Mouse (Mus musculus): ENCODE measurements around the gene Pigt. TPM values are rescaled to one million over a fixed set of nuclear protein-coding genes. Genes with fewer than 3 reads are reported as not detected.

The Pigt gene
- polyA plus RNA-seq, 1 experiment from 2014 or later: 37.7 TPM

GRCm38 (mm10) chr2:164487812-164488211 lies 9.5 kb upstream of the Pigt start:
- no peak overlapping the region for H3K4me3 ChIP-seq
- peaks cover 46% of the 10 kb centered on the region for H3K27me3 ChIP-seq
- no peak overlapping the region for H3K9ac ChIP-seq
- H3K4me1 ChIP-seq: peaks cover 9% of the 10 kb centered on the region; the same call in 1 of the 2 replicates
- ATAC-seq (ENCODE audit: insufficient number of reproducible peaks, insufficient read depth, low FRiP score, low TSS enrichment): no peak
- H3K36me3 ChIP-seq: no peaks in the 10 kb centered on the region
- no peaks in the 10 kb centered on the region for H3K9me3 ChIP-seq
- H3K4me2 ChIP-seq (replicated peaks): no peak overlapping the region
- 57% methylated on average over 9 of the region's 9 CpGs for WGBS
- H3K27ac ChIP-seq: no peak overlapping the region

- no peaks in the 10 kb centered on the region for H3K9me3 ChIP-seq
- H3K4me2 ChIP-seq (replicated peaks): no peak overlapping the region
- H3K36me3 ChIP-seq: no peaks in the 10 kb centered on the region
- peaks cover 6% of the 10 kb centered on the region for H3K4me1 ChIP-seq
- no peak overlapping the region for H3K4me3 ChIP-seq
- no peaks in the 10 kb centered on the region for H3K27me3 ChIP-seq
- no peak for ATAC-seq (ENCODE audit: insufficient number of reproducible peaks, insufficient read depth, low FRiP score, low TSS enrichment)
- H3K27ac ChIP-seq: no peak overlapping the region
- no peak overlapping the region for H3K9ac ChIP-seq
- 45% methylated on average over 2 of the region's 2 CpGs for WGBS
Measured at GRCm38 (mm10) chr2:164494126-164494525, 3.2 kb upstream of the Pigt start.

- H3K4me3 ChIP-seq: no peak overlapping the region
Measured at GRCm38 (mm10) chr2:164496331-164496730, 989 bp upstream of the Pigt start.

GRCm38 (mm10) chr2:164497691-164498268 lies 460 bp downstream of the Pigt start:
- 0 out of 2 replicates have a peak, but pooled peaks have one; percentile 30 for ATAC-seq (ENCODE audit: insufficient number of reproducible peaks, insufficient read depth, low FRiP score, low TSS enrichment)
- H3K27ac ChIP-seq: no peak overlapping the region
- 7% methylated on average over 21 of the region's 21 CpGs for WGBS

More at GRCm38 (mm10) chr2:164496331-164496730, 989 bp upstream of the Pigt start:
- H3K9ac ChIP-seq: no peak overlapping the region
- no peaks in the 10 kb centered on the region for H3K9me3 ChIP-seq
- H3K27me3 ChIP-seq: no peaks in the 10 kb centered on the region
- ATAC-seq (ENCODE audit: insufficient number of reproducible peaks, insufficient read depth, low FRiP score, low TSS enrichment): no peak
- H3K4me2 ChIP-seq (replicated peaks): no peak overlapping the region
- peaks cover 15% of the 10 kb centered on the region for H3K36me3 ChIP-seq
- WGBS: 45% methylated on average over 1 of the region's 1 CpGs
- H3K4me1 ChIP-seq: peaks cover 6% of the 10 kb centered on the region
- H3K27ac ChIP-seq: no peak overlapping the region

GRCm38 (mm10) chr2:164499317-164499716 lies 2.0 kb downstream of the Pigt start:
- H3K27me3 ChIP-seq: no peaks in the 10 kb centered on the region
- ATAC-seq (ENCODE audit: insufficient number of reproducible peaks, insufficient read depth, low FRiP score, low TSS enrichment): no peak
- peaks cover 42% of the 10 kb centered on the region for H3K36me3 ChIP-seq
- H3K27ac ChIP-seq: no peak overlapping the region
- peaks cover 6% of the 10 kb centered on the region for H3K4me1 ChIP-seq
- H3K4me3 ChIP-seq: no peak overlapping the region
- H3K9me3 ChIP-seq: no peaks in the 10 kb centered on the region
- no peak overlapping the region for H3K9ac ChIP-seq
- WGBS: 72% methylated on average over 5 of the region's 5 CpGs
- no peak overlapping the region for H3K4me2 ChIP-seq (replicated peaks)

More at GRCm38 (mm10) chr2:164497691-164498268, 460 bp downstream of the Pigt start:
- peak overlapping the region; percentile 92 for H3K4me2 ChIP-seq (replicated peaks)
- H3K27me3 ChIP-seq: no peaks in the 10 kb centered on the region
- H3K36me3 ChIP-seq: peaks cover 28% of the 10 kb centered on the region
- peak overlapping the region; percentile 73 for H3K4me3 ChIP-seq
- H3K9ac ChIP-seq: peak overlapping the region; percentile 61
- H3K9me3 ChIP-seq: no peaks in the 10 kb centered on the region
- H3K4me1 ChIP-seq: peaks cover 6% of the 10 kb centered on the region

GRCm38 (mm10) chr2:164500511-164500910 lies 3.2 kb downstream of the Pigt start:
- H3K4me1 ChIP-seq: peaks cover 6% of the 10 kb centered on the region
- H3K36me3 ChIP-seq: peaks cover 52% of the 10 kb centered on the region
- 91% methylated on average over 7 of the region's 7 CpGs for WGBS
- H3K9me3 ChIP-seq: 0 out of 2 replicates have a peak, but pooled peaks cover 6% of the 10 kb centered on the region
- no peak overlapping the region for H3K4me3 ChIP-seq
- H3K4me2 ChIP-seq (replicated peaks): no peak overlapping the region
- H3K9ac ChIP-seq: no peak overlapping the region
- no peak overlapping the region for H3K27ac ChIP-seq
- no peak for ATAC-seq (ENCODE audit: insufficient number of reproducible peaks, insufficient read depth, low FRiP score, low TSS enrichment)
- H3K27me3 ChIP-seq: no peaks in the 10 kb centered on the region

GRCm38 (mm10) chr2:164504919-164505318 lies 7.6 kb downstream of the Pigt start:
- Histone ChIP-seq H3K4me1 (no peaks in the 10 kb centered on the region), H3K27me3 (no peaks in the 10 kb centered on the region), H3K4me3 (no peak overlapping the region), H3K27ac (no peak overlapping the region), H3K9me3 (0 out of 2 replicates have a peak, but pooled peaks cover 6% of the 10 kb centered on the region), H3K4me2 (replicated peaks) (no peak overlapping the region), H3K9ac (no peak overlapping the region), H3K36me3 (peaks cover 62% of the 10 kb centered on the region)
- ATAC-seq (ENCODE audit: insufficient number of reproducible peaks, insufficient read depth, low FRiP score, low TSS enrichment): no peak
- WGBS: 95% methylated on average over 3 of the region's 3 CpGs

GRCm38 (mm10) chr2:164505619-164506347 lies 8.5 kb downstream of the Pigt start:
- H3K4me3 ChIP-seq: no peak overlapping the region
- whole genome bisulfite sequencing: 91% methylated on average over 4 of the region's 4 CpGs
- peaks cover 54% of the 10 kb centered on the region for H3K36me3 ChIP-seq
- no peak overlapping the region for H3K4me2 ChIP-seq (replicated peaks)
- H3K9ac ChIP-seq: no peak overlapping the region
- 0 out of 2 replicates have a peak, but pooled peaks cover 6% of the 10 kb centered on the region for H3K9me3 ChIP-seq
- no peaks in the 10 kb centered on the region for H3K4me1 ChIP-seq
- ATAC-seq (ENCODE audit: insufficient number of reproducible peaks, insufficient read depth, low FRiP score, low TSS enrichment): no peak
- H3K27me3 ChIP-seq: no peaks in the 10 kb centered on the region
- no peak overlapping the region for H3K27ac ChIP-seq

GRCm38 (mm10) chr2:164507811-164508210 lies 10.5 kb downstream of the Pigt start:
- 85% methylated on average over 19 of the region's 19 CpGs for WGBS

GRCm38 (mm10) chr2:164510621-164511190 lies 13.4 kb downstream of the Pigt start:
- H3K9me3 ChIP-seq: no peaks in the 10 kb centered on the region
- ATAC-seq (ENCODE audit: insufficient number of reproducible peaks, insufficient read depth, low FRiP score, low TSS enrichment): no peak
- no peaks in the 10 kb centered on the region for H3K27me3 ChIP-seq
- WGBS: 33% methylated on average over 4 of the region's 5 CpGs
- H3K4me1 ChIP-seq: no peaks in the 10 kb centered on the region
- peaks cover 12% of the 10 kb centered on the region for H3K36me3 ChIP-seq
- no peak overlapping the region for H3K4me2 ChIP-seq (replicated peaks)
- no peak overlapping the region for H3K4me3 ChIP-seq
- H3K27ac ChIP-seq: 0 out of 2 replicates have a peak overlapping the region, but pooled peaks have one; percentile 23
- no peak overlapping the region for H3K9ac ChIP-seq

More at GRCm38 (mm10) chr2:164507811-164508210, 10.5 kb downstream of the Pigt start:
- Histone ChIP-seq H3K9ac (no peak overlapping the region), H3K36me3 (peaks cover 36% of the 10 kb centered on the region), H3K4me3 (no peak overlapping the region), H3K27me3 (no peaks in the 10 kb centered on the region), H3K4me1 (no peaks in the 10 kb centered on the region), H3K9me3 (0 out of 2 replicates have a peak, but pooled peaks cover 6% of the 10 kb centered on the region), H3K4me2 (replicated peaks) (no peak overlapping the region), H3K27ac (no peak overlapping the region)
- ATAC-seq (ENCODE audit: insufficient number of reproducible peaks, insufficient read depth, low FRiP score, low TSS enrichment): no peak

GRCm38 (mm10) chr2:164512121-164512909 lies 15.0 kb downstream of the Pigt start:
- no peak overlapping the region for H3K4me3 ChIP-seq
- H3K27me3 ChIP-seq: no peaks in the 10 kb centered on the region
- no peak for ATAC-seq (ENCODE audit: insufficient number of reproducible peaks, insufficient read depth, low FRiP score, low TSS enrichment)
- no peaks in the 10 kb centered on the region for H3K4me1 ChIP-seq
- no peak overlapping the region for H3K27ac ChIP-seq
- no peak overlapping the region for H3K9ac ChIP-seq
- no peaks in the 10 kb centered on the region for H3K36me3 ChIP-seq
- H3K9me3 ChIP-seq: no peaks in the 10 kb centered on the region
- H3K4me2 ChIP-seq (replicated peaks): no peak overlapping the region
- 68% methylated on average over 12 of the region's 14 CpGs for WGBS

Measured in embryonic facial prominence, embryonic 12.5 days (tissue).